Mouse (Mus musculus): ENCODE data around the gene Nrcam. TPM values are rescaled to one million over a fixed set of nuclear protein-coding genes. Genes with fewer than 3 reads are reported as not detected.

Gene Nrcam
- polyA plus RNA-seq, 3 experiments from 2014 or later = 0.08 to 0.24 TPM; not detected in 1

DNA sequence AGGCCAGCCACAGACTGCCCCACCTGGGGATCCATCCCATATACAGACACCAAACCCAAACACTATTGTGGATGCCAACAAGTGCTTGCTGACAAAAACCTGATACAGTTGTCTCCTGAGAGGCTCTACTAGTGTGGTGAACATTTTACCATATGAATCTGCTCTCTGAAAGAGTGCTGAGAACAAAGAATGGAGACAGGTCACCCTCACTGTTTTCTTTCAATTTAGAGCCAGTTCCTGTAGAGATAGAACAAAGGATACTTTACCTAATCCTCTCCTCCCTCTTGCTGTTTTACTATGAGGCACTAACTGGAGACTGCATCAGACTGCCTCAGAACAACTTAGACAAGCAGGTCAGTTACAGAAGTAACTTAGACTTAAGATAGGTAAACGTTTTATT is 311.9 kb downstream of the Nrcam start:
- no peak for ATAC-seq

Other genes with a start within 250 kb of the Nrcam start
- gene Dnajb9, start 118.6 kb upstream of the Nrcam start, polyA plus RNA-seq (2017; shearing (Covaris generic)) = 10 to 100 TPM; 10.7 to 12.6 (median 12.6) TPM
- gene Pnpla8, start 107.5 kb upstream of the Nrcam start, polyA plus RNA-seq (2017; shearing (Covaris generic)) = 10 to 100 TPM; 21.3 to 26.0 (median 23.1) TPM